Mouse (Mus musculus) embryo, embryonic 11.5 days (tissue): ENCODE results near the gene Tgfbi.

Experiments used
- DNase-seq: peaks from one replicate; pipeline ENCODE4 v3.0.0-alpha.2; 2012; ENCODE audit warnings: low read depth, low spot score

Gene Tgfbi

GRCm38 (mm10) chr13:56609103-56609856 lies at the start of gene Tgfbi:
Gene Tgfbi, plus strand, starts transcription at chr13:56609523.
- DNase-seq: peak; percentile 38

- no peak for DNase-seq
Measured at GRCm38 (mm10) chr13:56559841-56560370, 49.4 kb upstream of the Tgfbi start.

GRCm38 (mm10) chr13:56561129-56561528 lies 48.2 kb upstream of the Tgfbi start:
- no peak for DNase-seq

- DNase-seq: no peak
Measured at GRCm38 (mm10) chr13:56563075-56563474, 46.2 kb upstream of the Tgfbi start.

GRCm38 (mm10) chr13:56566336-56566735 lies 43.0 kb upstream of the Tgfbi start:
- DNase-seq: no peak

GRCm38 (mm10) chr13:56571645-56572044 lies 37.7 kb upstream of the Tgfbi start:
- no peak for DNase-seq

GRCm38 (mm10) chr13:56575074-56575473 lies 34.2 kb upstream of the Tgfbi start:
- DNase-seq: no peak

- peak; percentile 59 for DNase-seq
Measured at GRCm38 (mm10) chr13:56575701-56576321, 33.5 kb upstream of the Tgfbi start.

- no peak for DNase-seq
Measured at GRCm38 (mm10) chr13:56578097-56578496, 31.2 kb upstream of the Tgfbi start.

- DNase-seq: no peak
Measured at GRCm38 (mm10) chr13:56580450-56580849, 28.9 kb upstream of the Tgfbi start.

- DNase-seq: no peak
Measured at GRCm38 (mm10) chr13:56581512-56581911, 27.8 kb upstream of the Tgfbi start.

GRCm38 (mm10) chr13:56581961-56582434 lies 27.3 kb upstream of the Tgfbi start:
- peak; percentile 87 for DNase-seq

- DNase-seq: no peak
Measured at GRCm38 (mm10) chr13:56582720-56583119, 26.6 kb upstream of the Tgfbi start.

- no peak for DNase-seq
Measured at GRCm38 (mm10) chr13:56586046-56586445, 23.3 kb upstream of the Tgfbi start.

GRCm38 (mm10) chr13:56588454-56589117 lies 20.7 kb upstream of the Tgfbi start:
- DNase-seq: no peak

GRCm38 (mm10) chr13:56590202-56590601 lies 19.1 kb upstream of the Tgfbi start:
- DNase-seq: no peak

GRCm38 (mm10) chr13:56591191-56591590 lies 18.1 kb upstream of the Tgfbi start:
- DNase-seq: no peak

GRCm38 (mm10) chr13:56591939-56592338 lies 17.4 kb upstream of the Tgfbi start:
- no peak for DNase-seq

GRCm38 (mm10) chr13:56593196-56593595 lies 16.1 kb upstream of the Tgfbi start:
- DNase-seq: no peak

- no peak for DNase-seq
Measured at GRCm38 (mm10) chr13:56593961-56594391, 15.3 kb upstream of the Tgfbi start.

- no peak for DNase-seq
Measured at GRCm38 (mm10) chr13:56595246-56595645, 14.1 kb upstream of the Tgfbi start.

GRCm38 (mm10) chr13:56597296-56597695 lies 12.0 kb upstream of the Tgfbi start:
- no peak for DNase-seq
